Mouse (Mus musculus) midbrain, postnatal 0 days (tissue): ENCODE data around the gene Twnk. TPM values are rescaled to one million over a fixed set of nuclear protein-coding genes. Genes with fewer than 3 reads are reported as not detected.

Experiments
- ATAC-seq: fragments of 200-750 bp; cut with Nextera tagmentation; 2 replicates; pipeline ENCODE4 v1.8.0; 2017; ENCODE audit warnings: moderate number of reproducible peaks, mild to moderate bottlenecking, moderate TSS enrichment, moderate library complexity; ENCODE audit not compliant: low FRiP score
- DNase-seq: peaks from one replicate; pipeline ENCODE4 v3.0.0-alpha.2; 2015; ENCODE audit warnings: low spot score
- H3K27ac ChIP-seq: fragments of 300-500 bp; sonication (generic); 2 replicates; pipeline ENCODE4 v1.5.1; 2014; ENCODE audit warnings: low read depth, mild to moderate bottlenecking, low read length, mixed read lengths
- H3K27me3 ChIP-seq: fragments of 300-500 bp; sonication (generic); 2 replicates; pipeline ENCODE4 v1.6.1; 2014; ENCODE audit warnings: low read length, control low read depth, mixed read lengths; ENCODE audit not compliant: insufficient read depth
- H3K36me3 ChIP-seq: fragments of 300-500 bp; sonication (generic); 2 replicates; pipeline ENCODE4 v1.6.1; 2014; ENCODE audit warnings: low read length, control low read depth, mixed read lengths; ENCODE audit not compliant: insufficient read depth
- H3K4me1 ChIP-seq: fragments of 300-500 bp; sonication (generic); 2 replicates; pipeline ENCODE4 v1.6.1; 2014; ENCODE audit warnings: mild to moderate bottlenecking, control low read depth, antibody characterized with exemption, low read length, mixed read lengths; ENCODE audit not compliant: insufficient read depth
- H3K4me2 ChIP-seq: fragments of 300-500 bp; sonication (generic); 2 replicates; pipeline ENCODE4 v1.6.1; 2014; ENCODE audit warnings: low read depth, mild to moderate bottlenecking, low read length, mixed read lengths; ENCODE audit not compliant: poor library complexity, severe bottlenecking
- H3K4me3 ChIP-seq: fragments of 300-500 bp; sonication (generic); 2 replicates; pipeline ENCODE4 v1.5.1; 2014; ENCODE audit warnings: low read depth, mild to moderate bottlenecking, low read length, moderate library complexity
- H3K9ac ChIP-seq: fragments of 300-500 bp; sonication (generic); replicated peaks from 2 replicates; pipeline ENCODE4 v1.6.1; 2014; ENCODE audit warnings: mild to moderate bottlenecking, low read length, moderate library complexity, mixed read lengths; ENCODE audit not compliant: poor library complexity, severe bottlenecking
- H3K9me3 ChIP-seq: fragments of 300-500 bp; sonication (generic); 2 replicates; pipeline ENCODE4 v1.6.1; 2016; ENCODE audit warnings: low read length, control low read depth
- CTCF ChIP-seq: IDR thresholded peaks from 2 replicates; pipeline ENCODE4 v1.5.1; 2016; ENCODE audit warnings: antibody characterized with exemption, mild to moderate bottlenecking
- WGBS: fragments of 180-500 bp; shearing (Covaris S2); extraction: QIAGEN DNeasy Blood & Tissue Kit; methylation state at CpG from one replicate; pipeline ENCODE4 v1.1.7; 2014; 5-methylcytosine and 5-hydroxymethylcytosine counted together
- polyA plus RNA-seq: library from polyadenylated mRNA; unstranded; fragments of >200 nt; fragmentation: Nextera tagmentation; extraction: Ambion mirVana; gene quantifications from 2 replicates; pipeline ENCODE4 v1.2.1, GENCODE M21; 2015
- total RNA-seq: library from RNA; depleted of rRNA; stranded (reverse); fragments of >200 nt; gene quantifications from 2 replicates; pipeline ENCODE4 v1.2.3, GENCODE M21; 2014

The Twnk gene
- total and polyA plus RNA-seq, 2 experiments from 2014 or later: 6.1 to 6.8 TPM

- H3K4me3 ChIP-seq: no peak overlapping the region
- H3K27me3 ChIP-seq: no peaks in the 10 kb centered on the region
- peaks cover 15% of the 10 kb centered on the region for H3K4me1 ChIP-seq
- no peaks in the 10 kb centered on the region for H3K9me3 ChIP-seq
- H3K4me2 ChIP-seq: no peak overlapping the region
- H3K9ac ChIP-seq: no peak overlapping the region
- peak; percentile 70 for DNase-seq
- TF ChIP-seq CTCF: peak; percentile 79
- peak overlapping the region; percentile 57; the same call in 1 of the 2 replicates for H3K27ac ChIP-seq
- H3K36me3 ChIP-seq: peaks cover 14% of the 10 kb centered on the region
- ATAC-seq: no peak
- 30% methylated on average over 6 of the region's 6 CpGs for WGBS
Measured at GRCm38 (mm10) chr19:45012636-45013035, 7.2 kb downstream of the Twnk start.

GRCm38 (mm10) chr19:45013581-45014225 is 8.2 kb downstream of the Twnk start:
- WGBS: 71% methylated on average over 6 of the region's 6 CpGs
- peaks cover 14% of the 10 kb centered on the region for H3K36me3 ChIP-seq

GRCm38 (mm10) chr19:45014335-45014971 is 9.0 kb downstream of the Twnk start, which contains the start of gene Lzts2:
Gene Lzts2, plus strand, starts transcription at chr19:45014414.
- no peak for ATAC-seq
- Histone ChIP-seq H3K4me2 (peak within 1 kb of the TSS; percentile 88), H3K9me3 (no peaks in the 10 kb centered on the region), H3K27ac (no peak within 1 kb of the TSS), H3K36me3 (peaks cover 14% of the 10 kb centered on the region), H3K4me3 (peak within 1 kb of the TSS; percentile 72; the same call in 1 of the 2 replicates), H3K9ac (no peak within 1 kb of the TSS), H3K27me3 (no peaks in the 10 kb centered on the region), H3K4me1 (peaks cover 15% of the 10 kb centered on the region)
- TF ChIP-seq CTCF: no peak
- no peak for DNase-seq
- 18% methylated on average over 10 of the region's 10 CpGs for WGBS

More at GRCm38 (mm10) chr19:45013581-45014225, 8.2 kb downstream of the Twnk start:
- Histone ChIP-seq H3K4me3 (no peak overlapping the region), H3K27me3 (no peaks in the 10 kb centered on the region), H3K4me1 (peaks cover 15% of the 10 kb centered on the region), H3K9ac (no peak overlapping the region), H3K27ac (no peak overlapping the region), H3K9me3 (no peaks in the 10 kb centered on the region), H3K4me2 (no peak overlapping the region)
- DNase-seq: no peak
- no peak for ATAC-seq
- TF ChIP-seq CTCF: no peak

GRCm38 (mm10) chr19:45014981-45015402 is 9.5 kb downstream of the Twnk start:
- H3K36me3 ChIP-seq: peaks cover 13% of the 10 kb centered on the region
- H3K9ac ChIP-seq: no peak overlapping the region
- TF ChIP-seq CTCF: no peak
- no peaks in the 10 kb centered on the region for H3K9me3 ChIP-seq
- WGBS: under 1% methylated on average over 23 of the region's 25 CpGs
- H3K4me1 ChIP-seq: peaks cover 15% of the 10 kb centered on the region
- ATAC-seq: no peak
- H3K27ac ChIP-seq: no peak overlapping the region
- H3K27me3 ChIP-seq: no peaks in the 10 kb centered on the region
- no peak for DNase-seq
- H3K4me2 ChIP-seq: peak overlapping the region; percentile 88
- H3K4me3 ChIP-seq: peak overlapping the region; percentile 72; the same call in 1 of the 2 replicates

GRCm38 (mm10) chr19:45015518-45016281 is 10.2 kb downstream of the Twnk start:
- no peak for DNase-seq
- Histone ChIP-seq H3K4me2 (peak overlapping the region; percentile 88), H3K9me3 (no peaks in the 10 kb centered on the region), H3K36me3 (peaks cover 6% of the 10 kb centered on the region), H3K27me3 (no peaks in the 10 kb centered on the region), H3K27ac (peak overlapping the region; percentile 82), H3K9ac (peak overlapping the region; percentile 48), H3K4me1 (peaks cover 15% of the 10 kb centered on the region), H3K4me3 (peak overlapping the region; percentile 72)
- no peak for TF ChIP-seq CTCF
- WGBS: 2% methylated on average over 34 of the region's 34 CpGs
- ATAC-seq: no peak
